Mouse (Mus musculus) liver, embryonic 13.5 days (tissue): Measurements from ENCODE around the gene Inpp4a. TPM values are rescaled to one million over a fixed set of nuclear protein-coding genes. Genes with fewer than 3 reads are reported as not detected.

Experiments
- ATAC-seq: fragments of 200-750 bp; cut with Nextera tagmentation; 2 replicates; pipeline ENCODE4 v1.8.0; 2017; ENCODE audit warnings: low read depth, mild to moderate bottlenecking, moderate number of reproducible peaks, moderate library complexity
- DNase-seq: peaks from one replicate; pipeline ENCODE4 v3.0.0; 2022
- H3K27ac ChIP-seq: fragments of 300-500 bp; sonication (generic); 2 replicates; pipeline ENCODE4 v1.5.1; 2015; ENCODE audit warnings: moderate library complexity, mild to moderate bottlenecking, inconsistent platforms
- H3K27me3 ChIP-seq: fragments of 300-500 bp; sonication (generic); 2 replicates; pipeline ENCODE4 v1.6.1; 2015; ENCODE audit warnings: mild to moderate bottlenecking, inconsistent platforms
- H3K36me3 ChIP-seq: fragments of 300-500 bp; sonication (generic); 2 replicates; pipeline ENCODE4 v1.6.1; 2015; ENCODE audit warnings: mild to moderate bottlenecking, inconsistent platforms
- H3K4me1 ChIP-seq: fragments of 300-500 bp; sonication (generic); replicated peaks from 2 replicates; pipeline ENCODE4 v1.6.1; 2015; ENCODE audit warnings: inconsistent platforms
- H3K4me2 ChIP-seq: fragments of 300-500 bp; sonication (generic); 2 replicates; pipeline ENCODE4 v1.6.1; 2015; ENCODE audit warnings: inconsistent platforms, mild to moderate bottlenecking, moderate library complexity
- H3K4me3 ChIP-seq: fragments of 300-500 bp; sonication (generic); replicated peaks from 2 replicates; pipeline ENCODE4 v1.5.1; 2015; ENCODE audit warnings: mild to moderate bottlenecking, inconsistent platforms
- H3K9ac ChIP-seq: fragments of 300-500 bp; sonication (generic); 2 replicates; pipeline ENCODE4 v1.6.1; 2015; ENCODE audit warnings: mild to moderate bottlenecking, inconsistent platforms
- H3K9me3 ChIP-seq: fragments of 300-500 bp; sonication (generic); replicated peaks from 2 replicates; pipeline ENCODE4 v1.6.1; 2016; ENCODE audit warnings: inconsistent platforms
- WGBS: fragments of 180-500 bp; shearing (Covaris S2); methylation state at CpG from one replicate; pipeline ENCODE4 v1.1.7; 2015; ENCODE audit not compliant: insufficient replicate concordance; 5-methylcytosine and 5-hydroxymethylcytosine counted together
- polyA plus RNA-seq: library from polyadenylated mRNA; unstranded; fragments of >200 nt; fragmentation: Nextera tagmentation; extraction: Ambion mirVana; gene quantifications from 2 replicates; pipeline ENCODE4 v1.2.1, GENCODE M21; 2015

Inpp4a gene
- polyA plus RNA-seq, 1 experiment from 2014 or later, result 3.1 TPM

- Histone ChIP-seq H3K27me3 (no peaks in the 10 kb centered on the region), H3K4me3 (no peak overlapping the region), H3K9ac (no peak overlapping the region), H3K27ac (no peak overlapping the region), H3K9me3 (no peaks in the 10 kb centered on the region), H3K4me2 (no peak overlapping the region), H3K4me1 (no peaks in the 10 kb centered on the region), H3K36me3 (peaks cover 21% of the 10 kb centered on the region)
- DNase-seq, result no peak
- ATAC-seq, result no peak
- WGBS, result 70% methylated on average over 1 of the region's 1 CpGs
Measured at GRCm38 (mm10) chr1:37415394-37415793, 115.7 kb downstream of the Inpp4a start.

GRCm38 (mm10) chr1:37419420-37419819 is 119.8 kb downstream of the Inpp4a start:
- no peaks in the 10 kb centered on the region for H3K27me3 ChIP-seq
- peak; percentile 63 for ATAC-seq
- WGBS, result 71% methylated on average over 1 of the region's 1 CpGs

GRCm38 (mm10) chr1:37427144-37427875 is 127.6 kb downstream of the Inpp4a start:
- H3K27me3 ChIP-seq, result no peaks in the 10 kb centered on the region
- H3K4me3 ChIP-seq, result no peak overlapping the region; the same call in 1 of the 2 replicates
- WGBS, result 88% methylated on average over 8 of the region's 8 CpGs
- H3K36me3 ChIP-seq, result peaks cover 44% of the 10 kb centered on the region
- H3K9ac ChIP-seq, result no peak overlapping the region
- H3K27ac ChIP-seq, result no peak overlapping the region
- no peak overlapping the region for H3K4me2 ChIP-seq
- peaks cover 4% of the 10 kb centered on the region; the same call in 1 of the 2 replicates for H3K9me3 ChIP-seq
- no peak for DNase-seq
- ATAC-seq, result no peak
- H3K4me1 ChIP-seq, result peaks cover 42% of the 10 kb centered on the region

More at GRCm38 (mm10) chr1:37419420-37419819, 119.8 kb downstream of the Inpp4a start:
- H3K4me2 ChIP-seq, result no peak overlapping the region
- H3K4me3 ChIP-seq, result no peak overlapping the region
- peak; percentile 51 for DNase-seq
- H3K9me3 ChIP-seq, result peaks cover 4% of the 10 kb centered on the region; the same call in 1 of the 2 replicates
- H3K4me1 ChIP-seq, result peaks cover 4% of the 10 kb centered on the region; the same call in 1 of the 2 replicates
- H3K9ac ChIP-seq, result no peak overlapping the region
- H3K27ac ChIP-seq, result no peak overlapping the region
- H3K36me3 ChIP-seq, result peaks cover 46% of the 10 kb centered on the region

DNA sequence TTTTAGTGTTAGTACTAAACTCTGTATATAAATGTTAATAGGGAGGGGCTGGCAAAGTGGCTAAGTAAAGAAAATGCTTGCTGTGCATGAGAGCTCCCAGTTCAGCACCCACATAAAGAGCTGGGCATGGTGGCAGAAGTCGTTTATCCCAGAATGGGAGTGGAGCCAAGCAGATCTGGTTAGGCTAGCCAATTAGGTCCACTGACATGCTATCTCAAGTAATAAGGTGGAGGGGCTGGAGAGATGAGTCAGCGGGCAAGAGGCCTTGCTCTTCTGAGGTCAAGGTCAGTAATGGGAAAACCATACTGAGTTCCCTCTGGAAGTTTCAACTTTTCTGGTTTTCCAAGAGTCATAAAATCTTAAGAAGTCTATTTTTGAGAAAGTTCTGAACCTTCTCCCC is 129.2 kb downstream of the Inpp4a start:
- 20% methylated on average over 2 of the region's 2 CpGs for WGBS
- H3K4me2 ChIP-seq, result peak overlapping the region; percentile 90
- no peaks in the 10 kb centered on the region for H3K27me3 ChIP-seq
- DNase-seq, result no peak
- ATAC-seq, result no peak
- H3K9ac ChIP-seq, result peak overlapping the region; percentile 89
- peak overlapping the region; percentile 80 for H3K4me3 ChIP-seq
- peak overlapping the region; percentile 74 for H3K27ac ChIP-seq
- peaks cover 4% of the 10 kb centered on the region; the same call in 1 of the 2 replicates for H3K9me3 ChIP-seq
- H3K36me3 ChIP-seq, result peaks cover 48% of the 10 kb centered on the region
- peaks cover 56% of the 10 kb centered on the region for H3K4me1 ChIP-seq

DNA sequence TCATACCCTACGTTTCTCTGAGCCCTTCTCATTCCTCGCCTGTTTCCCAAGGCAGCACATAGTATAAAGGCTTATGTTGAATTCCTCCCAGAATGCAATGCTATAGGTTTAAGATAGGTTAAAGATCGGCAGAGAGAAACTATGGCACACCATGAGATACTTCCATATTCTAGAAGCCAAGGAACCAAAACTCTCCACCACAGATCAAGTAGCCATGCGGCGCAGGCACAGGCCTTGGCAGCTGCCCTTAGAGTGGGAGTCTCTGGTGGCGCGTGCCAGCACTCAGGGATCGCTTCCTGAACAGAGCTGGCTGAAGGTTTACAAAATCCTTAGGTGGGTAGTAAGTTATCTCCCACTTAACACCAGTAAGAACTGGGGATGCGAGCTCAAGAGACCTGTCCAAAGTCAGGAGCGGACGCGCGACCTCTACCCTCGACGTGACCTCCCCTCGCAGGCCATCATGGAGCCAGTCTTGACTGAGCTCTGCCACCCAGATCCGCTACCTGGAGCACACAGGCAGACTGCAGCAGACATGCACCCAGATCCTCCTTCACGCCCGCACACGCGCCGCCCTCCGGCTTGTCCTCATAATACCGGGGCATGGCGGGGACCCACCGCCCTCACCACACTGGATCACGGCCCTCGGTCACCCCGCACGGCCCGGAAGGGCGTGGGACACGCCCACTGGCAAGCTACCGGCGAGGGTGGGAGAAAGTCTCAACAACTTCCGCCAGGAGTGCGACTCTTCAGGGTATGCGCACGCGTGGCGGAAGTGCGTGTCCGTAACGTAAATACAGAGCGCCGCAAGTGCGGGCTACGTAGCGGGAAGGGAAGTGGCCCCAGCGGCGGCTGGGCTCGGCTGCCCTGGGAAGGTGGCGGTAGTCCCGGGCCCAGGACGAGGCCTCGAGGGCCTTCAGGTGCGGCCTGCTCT is 130.0 kb downstream of the Inpp4a start, which contains the start of the genes Coa5 and Unc50:
Gene Coa5, minus strand, starts transcription at position 738 of the 931 bp plus-strand sequence.
Gene Unc50, plus strand, starts transcription at position 774 of the 931 bp plus-strand sequence.
- 1% methylated on average over 57 of the region's 57 CpGs for whole genome bisulfite sequencing
- Histone ChIP-seq H3K4me3 (peak within 1 kb of the TSS; percentile 80), H3K27me3 (no peaks in the 10 kb centered on the region), H3K4me1 (peaks cover 59% of the 10 kb centered on the region), H3K27ac (peak within 1 kb of the TSS; percentile 85), H3K9me3 (no peaks in the 10 kb centered on the region), H3K9ac (peak within 1 kb of the TSS; percentile 89), H3K36me3 (peaks cover 46% of the 10 kb centered on the region), H3K4me2 (peak within 1 kb of the TSS; percentile 90)
- ATAC-seq (peak; percentile 96), DNase-seq (peak; percentile 91)

DNA sequence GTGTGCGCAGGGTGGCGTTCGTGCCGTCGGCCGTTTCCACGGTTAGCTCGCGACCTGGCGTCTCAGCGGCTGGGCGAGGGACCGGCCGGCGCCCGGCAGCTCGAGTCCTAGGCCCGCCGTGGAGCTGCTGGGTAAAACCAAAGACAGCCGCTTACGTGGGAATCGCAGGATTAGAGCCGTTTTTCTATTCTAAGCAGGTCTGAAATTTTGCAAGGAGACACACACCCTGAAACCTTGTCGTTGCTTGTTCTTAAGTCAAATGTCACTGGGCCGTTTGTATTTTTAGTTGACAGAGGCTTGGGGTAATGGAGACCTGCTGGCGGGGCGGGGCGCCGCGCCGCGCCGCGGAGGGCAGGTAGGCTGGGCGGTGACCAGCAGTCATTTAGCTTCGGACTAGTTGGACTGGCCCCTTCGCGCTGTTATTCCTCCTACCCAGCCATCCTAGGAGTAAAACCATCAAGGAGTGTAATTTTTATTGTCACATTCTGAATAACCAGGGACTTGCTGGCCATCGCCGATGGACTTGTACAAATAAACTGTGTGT is 130.7 kb downstream of the Inpp4a start:
- Histone ChIP-seq H3K27ac (peak overlapping the region; percentile 85), H3K4me3 (peak overlapping the region; percentile 80)
- peak; percentile 67 for ATAC-seq

DNA sequence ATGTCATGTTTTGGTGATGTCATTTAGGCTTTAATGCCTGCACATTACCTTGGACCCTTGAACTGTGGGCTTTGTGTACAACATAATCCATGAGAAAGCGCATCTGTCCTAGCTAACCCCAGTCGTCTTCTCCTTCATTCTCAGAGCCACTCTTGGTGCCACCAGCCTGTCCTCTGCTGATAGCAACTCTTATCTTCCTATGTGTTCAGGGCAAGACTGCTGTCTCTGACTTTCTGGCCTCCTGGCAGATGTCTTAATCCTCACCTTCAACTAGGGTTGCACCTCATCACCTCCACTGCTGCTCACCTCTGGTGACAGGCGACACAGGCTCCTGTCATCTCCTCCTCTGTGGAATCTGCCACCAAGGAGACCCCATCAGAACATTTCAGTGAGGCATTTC is 136.8 kb downstream of the Inpp4a start:
- Histone ChIP-seq H3K4me1 (peaks cover 53% of the 10 kb centered on the region), H3K4me3 (peak overlapping the region; percentile 10; the same call in 1 of the 2 replicates), H3K27me3 (no peaks in the 10 kb centered on the region), H3K9ac (peak overlapping the region; percentile 56), H3K27ac (peak overlapping the region; percentile 76), H3K36me3 (peaks cover 88% of the 10 kb centered on the region), H3K4me2 (peak overlapping the region; percentile 49), H3K9me3 (no peaks in the 10 kb centered on the region)
- DNase-seq, result peak; percentile 54
- 54% methylated on average over 3 of the region's 3 CpGs for WGBS
- peak; percentile 94 for ATAC-seq

More for the DNA sequence above, 130.7 kb downstream of the Inpp4a start:
- Histone ChIP-seq H3K36me3 (peaks cover 48% of the 10 kb centered on the region), H3K4me2 (peak overlapping the region; percentile 90), H3K9ac (peak overlapping the region; percentile 89), H3K4me1 (peaks cover 61% of the 10 kb centered on the region), H3K9me3 (no peaks in the 10 kb centered on the region), H3K27me3 (no peaks in the 10 kb centered on the region)
- 1% methylated on average over 40 of the region's 40 CpGs for WGBS
- DNase-seq, result no peak

- Histone ChIP-seq H3K4me2 (peak overlapping the region; percentile 44), H3K27me3 (no peaks in the 10 kb centered on the region), H3K9ac (no peak overlapping the region), H3K4me3 (no peak overlapping the region), H3K4me1 (peaks cover 18% of the 10 kb centered on the region), H3K9me3 (no peaks in the 10 kb centered on the region), H3K36me3 (peaks cover 40% of the 10 kb centered on the region), H3K27ac (peak overlapping the region; percentile 67)
- DNase-seq (no peak), ATAC-seq (peak; percentile 82)
- WGBS, result 60% methylated on average over 16 of the region's 16 CpGs
Measured at GRCm38 (mm10) chr1:37442848-37443835, 143.5 kb downstream of the Inpp4a start.

- DNase-seq, result peak; percentile 28
- no peak for ATAC-seq
Measured at GRCm38 (mm10) chr1:37448361-37449095, 148.9 kb downstream of the Inpp4a start.

More at GRCm38 (mm10) chr1:37448361-37449095, 148.9 kb downstream of the Inpp4a start:
- peaks cover 1% of the 10 kb centered on the region; the same call in 1 of the 2 replicates for H3K4me1 ChIP-seq
- WGBS, result 62% methylated on average over 10 of the region's 10 CpGs
- H3K9me3 ChIP-seq, result no peaks in the 10 kb centered on the region
- no peak overlapping the region for H3K27ac ChIP-seq
- H3K27me3 ChIP-seq, result no peaks in the 10 kb centered on the region
- no peak overlapping the region for H3K9ac ChIP-seq
- H3K4me3 ChIP-seq, result no peak overlapping the region
- no peak overlapping the region for H3K4me2 ChIP-seq
- H3K36me3 ChIP-seq, result no peaks in the 10 kb centered on the region
